Mouse (Mus musculus): ENCODE measurements at regions not wholly inside any gene's neighbourhood (a gene's known extent, or its start where the extent isn't known, plus 50 kb on each side); places are given as distances from the start of the nearest gene placed in this dataset.
"Not testable (repeated sequence)": the region's sequence is repeated elsewhere in the genome, so short reads cannot be mapped to it uniquely, and the experiment has no call there.

GRCm38 (mm10) chr12:113333853-113334252, 148.1 kb downstream of the Tmem121 start:
- TF ChIP-seq POLR2A (IDR thresholded peaks at IDR 0.05; ENCODE audit: borderline replicate concordance, extremely low read depth, low read depth, low read length); CTCF (IDR thresholded peaks at IDR 0.05; ENCODE audit: insufficient read depth, low read length): not testable (repeated sequence)
